Mouse (Mus musculus) heart, postnatal 14 days (tissue): Measurements from ENCODE around the gene Clec2l. TPM values are rescaled to one million over a fixed set of nuclear protein-coding genes. Genes with fewer than 3 reads are reported as not detected.
A peak's percentile ranks its signal among the peaks of the same experiment; 100 is the strongest.

Experiments
- DNase-seq, 2 experiments: peaks; one replicate each; pipeline ENCODE4 v3.0.0; 2021 to 2022
- intact Hi-C: fragments of 180-260 bp; cut with DNase I; formaldehyde crosslinking; loops from one replicate; pipeline ENCODE4 v1.15.1; 2025
- long read RNA-seq, 2 experiments: library from polyadenylated mRNA; stranded (forward); transcript quantifications; one replicate each; pipeline ENCODE4 v2.0.0; 2021
- total RNA-seq, 2 experiments: library from RNA; stranded (reverse); gene quantifications; 2 replicates each; pipeline ENCODE4 v1.2.3; 2021

Gene Clec2l
- 1 to 10 TPM; 1.9 to 2.4 TPM for total RNA-seq
- long read RNA-seq, experiment 1, partial matches to known transcripts, result 3 of 7 reads
- long read RNA-seq, experiment 1, other reads (novel, unspliced or antisense), result 0 of 7 reads
- long read RNA-seq, experiment 2, transcript Clec2l-201 (5 exons, 1,428 nt), result major isoform, 7 of 8 reads
- long read RNA-seq, experiment 2, partial matches to known transcripts, result 1 of 8 reads
- long read RNA-seq, experiment 2, other reads (novel, unspliced or antisense), result 0 of 8 reads

GRCm38 (mm10) chr6:38662714-38663615 is at the start of gene Clec2l:
TSS of gene Clec2l (plus strand) at chr6:38663069.
- intact Hi-C loops, result no loop called here
- peak; percentile 52 to 55 for DNase-seq

DNA sequence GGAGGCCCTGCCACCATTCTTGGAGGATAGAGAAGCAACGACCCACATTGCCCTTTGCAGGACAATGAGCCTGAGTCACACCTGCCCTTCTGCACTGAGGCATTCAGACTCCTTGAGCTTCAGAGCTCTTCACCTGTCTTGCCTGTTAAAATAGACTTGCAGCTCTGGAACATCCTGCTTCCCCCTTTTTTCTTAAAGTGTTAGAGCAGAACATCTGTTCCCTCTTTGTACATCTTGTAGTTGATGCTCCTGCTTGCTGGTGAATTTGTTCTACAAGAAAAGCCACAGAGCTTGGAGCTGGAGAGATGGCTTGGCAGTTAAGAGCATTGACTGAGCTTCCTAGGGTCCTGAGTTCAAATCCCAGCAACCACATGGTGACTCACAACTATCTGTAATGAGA is 40.5 kb upstream of the Clec2l start:
- intact Hi-C loops, result no loop called here
- DNase-seq, result no peak

DNA sequence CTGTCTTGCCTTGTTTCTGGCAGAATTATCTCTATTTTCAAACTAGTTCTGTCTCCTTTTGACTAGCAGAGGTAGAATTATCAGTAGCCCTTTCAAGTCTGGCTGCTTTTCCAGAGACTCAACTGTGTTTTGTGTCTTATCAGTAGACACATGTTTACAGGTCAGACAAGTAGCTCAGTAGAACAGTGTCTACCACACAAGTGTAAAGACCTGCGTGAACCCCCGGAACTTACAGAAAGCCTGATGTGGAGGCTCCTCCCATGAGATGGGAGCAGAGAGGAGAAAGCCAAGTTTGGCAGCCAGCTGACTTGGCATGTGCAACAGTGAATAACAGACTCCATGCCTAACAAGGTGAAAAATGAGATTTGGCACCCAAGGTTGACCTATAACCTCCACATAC is 39.4 kb upstream of the Clec2l start:
- DNase-seq, result peak in 1 of 2 experiments; percentile 13
- intact Hi-C loops, result no loop called here

GRCm38 (mm10) chr6:38624439-38624838 is 38.4 kb upstream of the Clec2l start:
- intact Hi-C loops, result no loop called here
- peak in 1 of 2 experiments; percentile 36 for DNase-seq

DNA sequence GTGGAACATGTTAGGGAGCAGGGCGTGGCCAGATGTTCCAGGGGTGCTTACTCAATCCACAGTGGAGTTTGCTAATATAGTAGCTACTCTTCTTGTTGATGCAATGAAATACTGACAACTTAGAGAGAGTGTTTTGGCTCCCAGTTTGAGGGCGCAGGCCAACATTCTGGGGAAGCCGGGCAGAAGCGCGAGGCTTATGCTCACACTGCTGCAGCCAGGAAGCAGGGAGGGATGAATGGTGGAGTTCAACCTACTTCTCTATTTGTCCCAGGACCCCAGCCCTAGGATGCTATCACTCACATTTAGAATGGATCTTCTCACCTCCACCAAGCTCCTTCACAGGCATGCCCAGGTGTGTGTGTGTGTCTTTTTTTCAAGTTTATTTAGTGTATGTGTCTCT is 36.8 kb upstream of the Clec2l start:
- no peak for DNase-seq
- intact Hi-C loops, result no loop called here

GRCm38 (mm10) chr6:38627081-38627480 is 35.8 kb upstream of the Clec2l start:
- intact Hi-C loops, result no loop called here
- DNase-seq, result no peak

DNA sequence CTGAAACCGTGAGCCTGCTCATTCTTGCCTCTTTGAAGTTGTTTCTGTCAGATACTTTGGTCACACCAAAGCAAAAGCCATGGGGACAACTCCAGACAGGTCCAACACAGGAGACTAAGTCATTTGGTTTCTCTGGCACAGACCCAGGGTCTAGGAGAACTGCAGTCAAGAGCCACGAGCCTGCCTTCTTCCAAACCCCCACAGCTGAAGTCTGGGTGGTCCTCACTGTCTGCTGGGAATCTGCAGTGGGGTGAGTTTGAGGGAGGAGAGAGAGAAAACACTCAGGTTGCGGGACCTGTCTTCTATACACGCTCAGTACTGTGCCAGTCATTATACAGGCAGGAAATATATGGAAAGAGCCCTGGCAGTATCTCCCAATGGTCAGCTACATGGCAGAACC is 35.4 kb upstream of the Clec2l start:
- no peak for DNase-seq
- intact Hi-C loops, result no loop called here

DNA sequence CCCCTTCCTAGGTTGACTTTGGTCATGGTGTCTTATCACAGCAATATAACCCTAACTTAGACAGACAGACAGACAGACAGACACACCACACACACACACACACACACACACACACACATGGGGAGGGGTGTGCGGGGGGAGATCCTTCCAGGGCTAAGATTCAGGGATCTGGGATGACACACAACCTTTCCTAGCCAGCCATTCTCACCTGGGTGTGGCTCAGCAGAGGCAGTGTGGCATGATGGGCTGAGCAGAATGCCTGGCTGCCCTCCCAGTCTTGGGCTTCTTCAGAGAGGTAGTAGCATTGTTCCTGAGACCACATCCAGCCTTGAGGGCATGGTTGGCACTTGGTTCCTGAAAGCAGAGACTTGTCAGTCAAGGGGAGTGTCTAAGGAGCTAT is 33.3 kb upstream of the Clec2l start:
- no peak for DNase-seq
- intact Hi-C loops, result no loop called here

- intact Hi-C loops, result no loop called here
- DNase-seq, result no peak
These were observed 30.0 kb upstream of the Clec2l start for GRCm38 (mm10) chr6:38632826-38633225.

- DNase-seq, result no peak
- intact Hi-C loops, result no loop called here
These were observed 28.4 kb upstream of the Clec2l start for GRCm38 (mm10) chr6:38634461-38634860.

DNA sequence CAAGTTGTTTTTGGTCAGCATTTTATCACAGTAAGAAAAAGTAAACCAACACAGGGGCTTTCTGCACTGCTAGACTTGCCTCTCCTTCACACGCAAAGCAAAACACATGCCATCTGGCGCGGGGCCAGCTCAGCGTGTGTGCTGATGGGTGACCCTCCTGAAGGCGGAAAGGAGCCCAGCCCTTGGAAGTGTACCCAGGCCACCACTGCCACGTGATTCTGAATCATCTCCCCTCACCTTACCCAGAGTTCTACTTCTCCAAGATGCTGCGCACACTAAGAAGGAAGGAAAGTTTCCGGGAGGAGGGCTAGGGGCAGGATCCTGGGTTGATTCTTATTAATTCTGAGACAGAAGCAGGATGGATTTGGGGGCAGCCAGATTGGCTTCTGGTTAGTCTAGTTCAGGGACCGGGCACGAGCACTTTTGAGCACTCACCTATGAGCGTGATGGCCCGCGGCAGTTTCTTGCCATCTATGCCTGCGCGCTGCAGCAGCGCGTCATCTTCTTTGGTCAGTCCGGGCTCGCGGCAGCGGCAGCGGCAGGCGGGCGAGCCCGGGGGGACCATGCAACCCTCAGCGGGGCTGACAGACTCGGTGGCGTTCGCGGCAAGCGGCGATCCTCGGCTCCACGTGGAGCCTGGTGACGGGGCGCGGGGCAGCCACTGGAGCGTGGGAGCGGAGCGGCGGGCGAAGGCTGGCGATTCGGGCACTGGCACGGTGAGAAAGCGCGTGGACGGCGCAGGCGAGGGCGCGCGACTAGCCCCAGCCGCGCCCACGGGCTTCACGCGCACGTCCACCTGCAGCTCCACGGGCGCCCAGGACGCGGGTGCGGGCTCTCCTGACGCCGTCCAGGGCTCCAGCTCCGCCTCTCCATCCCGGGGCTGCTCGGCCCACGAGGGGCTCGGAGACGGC is 26.7 kb upstream of the Clec2l start:
- intact Hi-C loops, result no loop called here

GRCm38 (mm10) chr6:38636852-38637618 is 25.8 kb upstream of the Clec2l start, which contains the start of gene Klrg2:
TSS of gene Klrg2 (minus strand) at chr6:38637242.
- intact Hi-C loops, result no loop called here
- peak; percentile 66 to 67 for DNase-seq

More for the DNA sequence above, 26.7 kb upstream of the Clec2l start:
- DNase-seq, result peak; percentile 59 to 62

- intact Hi-C loops, result no loop called here
- no peak for DNase-seq
These were observed 22.5 kb upstream of the Clec2l start for GRCm38 (mm10) chr6:38640401-38640800.

- DNase-seq, result no peak
- intact Hi-C loops, result no loop called here
These were observed 21.6 kb upstream of the Clec2l start for GRCm38 (mm10) chr6:38641228-38641627.

DNA sequence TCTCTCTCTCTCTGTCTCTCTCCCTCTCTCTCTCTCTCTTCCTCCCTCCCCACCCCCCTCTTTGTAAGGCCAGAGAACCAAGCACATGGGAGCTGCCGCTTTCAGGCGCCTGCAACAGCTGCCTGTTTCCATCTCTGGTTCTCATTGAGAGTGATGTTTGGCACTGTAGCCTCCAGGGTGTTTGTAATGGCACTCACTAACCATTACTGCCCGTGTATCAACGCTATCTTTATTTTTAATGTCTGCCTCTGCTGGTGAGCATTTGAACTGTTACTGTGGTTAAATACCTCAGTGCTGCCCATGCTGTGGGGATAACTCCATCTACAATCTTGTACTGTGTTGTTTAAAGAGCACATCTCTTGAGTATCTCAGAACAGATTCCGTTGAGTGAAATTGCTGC is 21.2 kb upstream of the Clec2l start:
- intact Hi-C loops, result no loop called here
- no peak for DNase-seq

GRCm38 (mm10) chr6:38642593-38642992 is 20.3 kb upstream of the Clec2l start:
- DNase-seq, result no peak
- intact Hi-C loops, result no loop called here

- intact Hi-C loops, result no loop called here
- no peak for DNase-seq
These were observed 19.8 kb upstream of the Clec2l start for GRCm38 (mm10) chr6:38643039-38643438.

DNA sequence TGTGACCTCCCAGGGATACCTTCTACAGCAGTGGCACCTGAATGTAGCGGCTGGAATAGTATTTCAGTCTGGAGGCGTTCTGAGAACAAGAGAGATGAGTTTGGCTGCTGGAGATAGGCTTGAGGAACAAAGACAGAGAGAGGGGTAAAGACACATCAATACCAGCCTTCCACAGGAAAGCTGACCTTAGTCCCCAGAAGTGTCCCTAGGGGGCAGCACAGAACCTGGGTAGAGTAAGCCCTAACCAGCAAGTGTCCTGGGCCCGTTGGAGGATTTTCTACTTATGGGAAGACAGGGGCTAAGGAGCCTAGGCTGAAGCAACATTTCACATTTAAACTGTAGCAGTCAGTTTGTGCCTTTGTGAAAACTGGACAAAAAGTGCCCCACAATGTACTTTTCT is 13.3 kb upstream of the Clec2l start:
- intact Hi-C loops, result no loop called here
- DNase-seq, result no peak

DNA sequence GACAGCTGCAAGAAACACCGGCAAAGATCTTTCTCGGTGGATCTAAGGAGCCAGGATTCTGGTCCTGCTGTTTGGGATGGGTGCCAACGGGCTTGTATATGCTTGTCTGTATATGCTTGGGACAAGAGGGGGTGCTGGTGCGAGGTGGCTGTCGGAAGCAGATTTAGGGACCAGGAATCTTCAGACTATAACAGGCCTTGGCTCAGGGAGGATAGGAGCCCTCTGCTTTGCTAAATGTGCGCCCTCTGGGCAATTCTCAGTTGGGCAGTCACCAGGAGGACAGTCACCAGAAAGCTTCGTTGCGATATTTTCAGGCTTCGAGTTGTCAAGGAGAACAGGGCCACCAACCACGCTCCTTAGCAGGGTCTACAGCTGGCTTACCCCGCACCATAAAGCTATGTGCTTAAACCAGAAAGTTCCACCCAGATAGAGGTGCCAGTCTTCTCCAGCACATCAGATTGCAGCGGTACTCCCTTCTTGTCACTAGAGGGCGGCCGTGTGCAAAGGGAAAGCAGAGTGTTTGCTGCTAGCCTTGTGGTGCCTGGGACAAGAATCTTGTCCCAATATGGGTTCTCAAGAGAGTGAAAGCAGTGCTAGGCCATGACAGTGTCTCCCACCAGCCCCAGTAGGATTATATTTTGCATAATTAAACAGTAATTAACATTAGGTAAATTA is 12.5 kb upstream of the Clec2l start:
- intact Hi-C loops, result loop anchor here (2.0 kb wide), 2 partner anchors 260 to 416 kb away; no protein-coding TSS in a partner anchor

More for the DNA sequence above, 12.5 kb upstream of the Clec2l start:
- peak; percentile 65 to 79 for DNase-seq
